Mouse (Mus musculus) induced T-regulatory cell, adult 2 months (primary cell): ENCODE measurements around the gene Nme8.

Experiments used
- DNase-seq: peaks from one replicate; pipeline ENCODE4 v3.0.0-alpha.2; 2012; ENCODE audit warnings: low read depth

The Nme8 gene

GRCm38 (mm10) chr13:19697790-19698189 is at the start of gene Nme8:
TSS of gene Nme8 (minus strand) at chr13:19697794.
- no peak for DNase-seq

GRCm38 (mm10) chr13:19745741-19746140 is 48.1 kb upstream of the Nme8 start:
- DNase-seq = no peak

- DNase-seq = no peak
Measured at GRCm38 (mm10) chr13:19744536-19744935, 46.9 kb upstream of the Nme8 start.

DNA sequence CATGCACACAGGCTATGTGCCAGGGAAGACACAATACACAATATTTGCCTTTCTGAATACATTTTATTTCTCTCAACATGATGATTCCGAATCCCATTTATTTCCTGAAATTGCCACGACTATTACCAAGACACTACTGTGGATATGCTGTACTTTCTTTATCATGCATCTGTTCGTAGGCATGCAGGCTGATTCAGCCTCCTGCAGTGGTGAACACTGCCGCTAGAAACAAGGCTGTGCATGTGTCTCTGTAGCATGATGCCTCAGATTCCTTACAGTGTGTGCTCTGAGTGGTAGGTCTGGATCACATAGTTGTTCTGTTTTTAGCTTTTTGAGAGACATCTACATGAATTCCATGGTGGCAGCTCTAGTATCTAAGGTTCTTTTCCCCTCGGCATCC is 37.0 kb upstream of the Nme8 start:
- DNase-seq = no peak

DNA sequence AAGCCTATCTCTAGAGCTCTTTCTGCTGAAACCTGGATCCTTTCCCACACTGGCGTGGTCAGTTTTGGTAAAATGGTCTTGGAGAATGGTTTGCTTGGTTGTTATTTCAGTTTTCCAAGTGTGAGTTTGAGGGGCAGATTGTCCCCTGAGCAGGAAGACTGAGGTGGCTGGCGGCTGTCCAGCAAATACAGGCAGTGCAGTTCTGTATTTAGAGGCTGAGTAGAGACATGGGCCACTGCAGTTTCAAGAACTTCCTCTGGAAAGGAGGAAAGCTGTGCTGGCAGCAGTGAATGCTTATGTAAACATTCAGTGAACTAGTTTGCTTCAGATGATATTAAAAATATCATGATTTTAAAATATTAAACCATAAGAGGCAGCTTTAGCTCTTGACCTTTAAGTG is 33.2 kb upstream of the Nme8 start:
- DNase-seq = no peak

- no peak for DNase-seq
Measured at GRCm38 (mm10) chr13:19718954-19719353, 21.4 kb upstream of the Nme8 start.

- no peak for DNase-seq
Measured at GRCm38 (mm10) chr13:19717201-19717600, 19.6 kb upstream of the Nme8 start.

GRCm38 (mm10) chr13:19703806-19704205 is 6.2 kb upstream of the Nme8 start:
- DNase-seq = no peak

GRCm38 (mm10) chr13:19701443-19702078 is 4.0 kb upstream of the Nme8 start:
- DNase-seq = no peak

GRCm38 (mm10) chr13:19700733-19701442 is 3.3 kb upstream of the Nme8 start:
- DNase-seq = no peak

- peak; percentile 51 for DNase-seq
Measured at GRCm38 (mm10) chr13:19698524-19699173, 1.1 kb upstream of the Nme8 start.

DNA sequence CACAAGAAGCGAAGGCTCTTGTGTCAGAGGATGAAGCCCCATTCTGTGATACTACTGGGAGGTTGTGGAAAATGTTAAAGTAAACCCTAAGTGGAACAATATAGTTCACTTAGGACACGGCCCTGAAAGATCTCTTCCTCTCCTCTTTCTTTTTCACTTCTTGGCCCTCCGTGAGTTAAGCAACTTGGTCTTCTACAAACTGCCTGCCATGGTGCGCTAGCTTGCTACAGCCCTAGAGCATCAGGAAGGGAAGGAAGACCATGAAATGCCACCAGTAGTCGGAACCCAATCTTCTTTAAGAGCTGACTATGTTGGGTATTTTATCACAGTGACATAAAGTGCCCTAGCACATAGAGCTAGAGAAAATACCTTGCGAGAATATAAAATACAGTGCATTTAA is 7.2 kb downstream of the Nme8 start:
- DNase-seq = no peak

DNA sequence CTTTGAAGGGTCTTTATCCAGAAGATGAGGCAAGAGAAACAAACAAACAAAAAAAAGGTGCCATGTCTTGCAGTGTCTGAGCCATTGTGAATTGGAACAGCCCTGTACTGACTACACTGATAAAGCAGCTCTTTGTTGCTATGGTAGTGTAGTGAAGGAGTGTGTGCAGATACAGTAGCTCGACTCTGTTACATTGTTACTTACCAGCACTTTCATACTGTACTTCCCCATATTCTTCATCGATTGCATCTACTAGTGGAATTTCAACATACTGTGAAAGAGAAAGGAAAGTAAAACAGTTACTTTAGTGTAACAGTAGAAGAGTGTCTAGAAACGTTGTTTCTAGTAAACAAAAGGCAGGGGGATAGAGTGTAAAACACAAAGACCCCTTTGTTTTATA is 7.6 kb downstream of the Nme8 start:
- DNase-seq = no peak

- DNase-seq = peak; percentile 25
Measured at GRCm38 (mm10) chr13:19684007-19684406, 13.6 kb downstream of the Nme8 start.

- DNase-seq = no peak
Measured at GRCm38 (mm10) chr13:19682879-19683640, 14.5 kb downstream of the Nme8 start.

- DNase-seq = no peak
Measured at GRCm38 (mm10) chr13:19674601-19675000, 23.0 kb downstream of the Nme8 start.

DNA sequence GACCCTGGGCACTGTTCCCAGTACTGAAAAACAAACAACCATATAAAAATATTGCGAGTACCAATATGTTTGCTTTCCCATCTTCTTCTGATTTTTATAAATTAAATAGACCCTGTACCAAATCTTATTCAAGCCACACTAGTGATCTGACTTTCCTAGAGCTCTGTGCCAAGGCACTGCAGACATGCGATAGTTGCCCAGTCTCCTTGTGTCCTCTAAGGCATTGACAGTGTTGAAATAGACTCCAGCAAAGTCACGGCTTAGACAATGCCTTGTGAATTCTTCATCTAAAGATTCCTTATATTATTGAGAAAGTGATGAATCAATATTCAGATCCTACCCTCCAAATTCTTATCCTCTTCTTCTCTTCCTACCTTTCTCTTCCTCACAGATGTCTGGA is 23.6 kb downstream of the Nme8 start:
- DNase-seq = no peak

DNA sequence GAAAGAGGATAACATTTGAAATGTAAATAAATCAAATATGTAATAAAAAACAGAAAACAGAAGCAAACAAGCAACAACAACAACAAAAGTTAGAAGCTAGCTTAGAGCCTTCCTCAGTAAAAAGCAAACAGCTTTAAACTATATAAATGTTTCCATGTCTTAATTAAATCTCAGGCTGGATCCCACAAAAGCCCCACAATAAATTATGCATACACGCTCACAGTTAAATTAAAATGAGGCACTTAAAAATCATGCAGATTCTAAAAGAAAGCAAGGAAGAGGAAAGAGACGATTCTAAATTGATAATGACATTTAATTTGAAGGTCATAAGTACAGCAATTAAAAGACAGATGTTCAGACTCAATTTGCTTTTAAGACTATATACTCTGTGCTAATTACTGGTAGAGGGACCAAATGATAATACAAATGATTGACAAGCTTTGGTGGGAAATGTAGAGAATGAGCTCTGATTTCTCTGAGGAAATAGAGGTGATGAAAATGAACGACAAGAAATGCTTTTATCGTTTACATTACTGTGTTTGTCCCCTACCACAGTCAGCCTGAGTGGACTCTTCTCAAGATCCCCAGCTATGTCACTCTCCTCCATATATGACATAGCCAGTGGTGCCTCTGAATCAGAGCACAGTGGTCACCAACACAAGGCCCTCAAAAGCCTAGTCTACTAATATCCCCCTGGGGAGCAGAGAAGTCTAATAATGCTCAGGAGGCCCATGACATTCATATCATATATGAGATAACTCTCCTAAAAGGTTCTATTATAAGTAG is 29.0 kb downstream of the Nme8 start:
- no peak for DNase-seq

GRCm38 (mm10) chr13:19652405-19652804 is 45.2 kb downstream of the Nme8 start:
- DNase-seq = no peak

DNA sequence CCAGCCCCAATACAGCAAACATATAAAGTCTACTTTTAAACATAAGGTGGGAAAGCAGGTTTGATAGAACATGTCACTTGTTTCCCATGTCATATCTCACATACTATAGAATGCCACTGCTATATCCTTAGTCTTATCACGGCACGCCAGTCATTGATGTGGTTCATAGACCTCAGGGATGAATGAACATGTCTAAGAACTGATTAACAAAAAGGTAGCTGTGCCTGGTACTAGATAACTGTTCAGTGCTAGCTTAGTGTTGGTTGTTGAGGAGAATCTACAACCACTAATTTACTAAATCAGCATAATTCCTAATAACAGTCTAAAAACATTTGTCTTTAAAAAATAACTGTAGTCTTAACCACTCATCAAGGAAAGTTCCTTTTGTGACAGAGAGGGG is 47.8 kb downstream of the Nme8 start:
- no peak for DNase-seq

DNA sequence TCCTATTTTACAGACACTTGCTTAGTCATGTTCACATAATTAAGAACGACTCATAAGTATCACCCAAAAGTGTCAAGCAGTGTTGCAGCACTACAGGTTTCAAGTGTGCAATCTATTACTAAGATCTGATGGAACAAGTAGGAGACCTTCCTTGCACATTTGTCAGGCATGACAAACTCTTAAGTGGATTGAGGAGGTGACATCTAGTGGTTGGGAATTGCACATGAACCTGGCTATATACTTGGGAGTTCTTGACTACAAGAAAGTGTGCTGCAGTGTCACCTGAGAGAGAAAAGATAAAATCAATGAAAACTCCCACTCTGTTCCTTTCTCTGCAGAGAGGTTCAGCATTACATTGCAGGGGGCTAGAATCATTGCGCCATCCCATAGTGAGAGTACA is 53.4 kb downstream of the Nme8 start:
- no peak for DNase-seq

- no peak for DNase-seq
Measured at GRCm38 (mm10) chr13:19643519-19643918, 54.1 kb downstream of the Nme8 start.
